Mouse (Mus musculus) embryonic stem cell, embryonic (primary cell): ENCODE measurements around the gene Ncan.

Experiments
- CTCF ChIA-PET, 4 experiments: fragments of 300-600 bp in 2 of 4; fragments of 350-600 bp in 2 of 4; sonication (Branson Sonifier 250); formaldehyde crosslinking; loops; one replicate each; lab custom pipeline; 2022; ENCODE audit warnings: inconsistent platforms in 2 of 4; lab: Charles Lee
- POLR2A ChIA-PET, 4 experiments: fragments of 300-600 bp in 2 of 4; fragments of 350-600 bp in 2 of 4; sonication (Branson Sonifier 250); formaldehyde crosslinking; loops; one replicate each; lab custom pipeline; 2022; ENCODE audit warnings: antibody characterized with exemption in 4 of 4, inconsistent platforms in 1 of 4; lab: Charles Lee

The Ncan gene

GRCm38 (mm10) chr8:70137890-70138289 is 17.2 kb upstream of the Ncan start:
- CTCF ChIA-PET: no interaction called here
- POLR2A ChIA-PET: interaction anchor here in 3 of 4 experiments (0.6 to 5.4 kb wide), 10 partner anchors 8 to 480 kb away, joined by 3 to 30 read pairs (median 13); partner anchors contain the start of genes Nr2c2ap (in 1 of the 3) and Tmem161a (in 1 of the 3)

GRCm38 (mm10) chr8:70136591-70136990 is 15.9 kb upstream of the Ncan start:
- ChIA-PET CTCF (no interaction called here), POLR2A (interaction anchor here in 3 of 4 experiments (0.6 to 2.1 kb wide), 10 partner anchors 8 to 76 kb away, joined by 3 to 12 read pairs (median 4); partner anchors contain the start of genes Ncan (in 1 of the 3) and Slc25a42 (in 1 of the 3))

- ChIA-PET CTCF (no interaction called here), POLR2A (interaction anchor here in 3 of 4 experiments (0.6 to 1.9 kb wide), 5 partner anchors 16 to 94 kb away, joined by 3 to 11 read pairs (median 3); no protein-coding TSS in a partner anchor)
These were observed 14.3 kb upstream of the Ncan start for GRCm38 (mm10) chr8:70134931-70135330.

- CTCF ChIA-PET: no interaction called here
- POLR2A ChIA-PET: interaction anchor here in 2 of 4 experiments (0.6 to 6.5 kb wide), 6 partner anchors 11 to 148 kb away, joined by 3 to 57 read pairs (median 4); no protein-coding TSS in a partner anchor
These were observed 13.4 kb upstream of the Ncan start for GRCm38 (mm10) chr8:70134086-70134485.

GRCm38 (mm10) chr8:70131166-70131883 is 10.7 kb upstream of the Ncan start, which contains the start of gene Nr2c2ap:
Gene Nr2c2ap, plus strand, starts transcription at chr8:70131333.
- ChIA-PET CTCF (interaction anchor here in 2 of 4 experiments (0.6 to 1.2 kb wide), 3 partner anchors 19 to 230 kb away, joined by 3 read pairs; no protein-coding TSS in a partner anchor), POLR2A (interaction anchor here in 3 of 4 experiments (0.7 to 6.5 kb wide), 39 partner anchors 9 to 396 kb away, joined by 3 to 57 read pairs (median 5); partner anchors contain the start of genes Slc25a42 (in 3 of the 3), Ncan (in 2 of the 3), Tmem161a (in 2 of the 3) and Borcs8 (in 1 of the 3))

GRCm38 (mm10) chr8:70130066-70130465 is 9.4 kb upstream of the Ncan start:
- POLR2A ChIA-PET: interaction anchor here in 3 of 4 experiments (0.6 to 6.5 kb wide), 52 partner anchors 9 to 409 kb away, joined by 3 to 57 read pairs (median 5); partner anchors contain the start of genes Borcs8 (in 3 of the 3), Ncan (in 3 of the 3), Rfxank (in 3 of the 3) and Slc25a42 (in 3 of the 3)
- CTCF ChIA-PET: interaction anchor here in 3 of 4 experiments (0.6 to 1.3 kb wide), 3 partner anchors 9 to 269 kb away, joined by 3 to 5 read pairs (median 3); partner anchors contain the start of gene Ncan (in 1 of the 3)

GRCm38 (mm10) chr8:70129309-70129952 is 8.8 kb upstream of the Ncan start:
- CTCF ChIA-PET: interaction anchor here in 2 of 4 experiments (0.6 to 1.3 kb wide), 2 partner anchors 9 to 19 kb away, joined by 3 to 5 read pairs; partner anchors contain the start of gene Ncan (in 1 of the 2)
- POLR2A ChIA-PET: interaction anchor here (0.5 to 6.5 kb wide), 47 partner anchors 8 to 638 kb away, joined by 3 to 57 read pairs (median 5); partner anchors contain the start of genes Slc25a42 (in 4 of the 4), Borcs8 (in 3 of the 4), Ncan (in 3 of the 4) and Rfxank (in 3 of the 4)

GRCm38 (mm10) chr8:70128435-70128834 is 7.8 kb upstream of the Ncan start:
- CTCF ChIA-PET: no interaction called here
- POLR2A ChIA-PET: interaction anchor here in 3 of 4 experiments (0.5 to 6.5 kb wide), 13 partner anchors 10 to 639 kb away, joined by 3 to 57 read pairs (median 8); partner anchors contain the start of genes Tmem161a (in 2 of the 3), Borcs8 (in 1 of the 3), Mef2b (in 1 of the 3) and Rfxank (in 1 of the 3)

- POLR2A ChIA-PET: interaction anchor here in 1 of 4 experiments (0.9 kb wide), 1 partner anchor 34 kb away, joined by 3 read pairs; no protein-coding TSS in a partner anchor
- CTCF ChIA-PET: interaction anchor here in 1 of 4 experiments (0.6 kb wide), 1 partner anchor 61 kb away, joined by 3 read pairs; no protein-coding TSS in a partner anchor
These were observed 4.3 kb upstream of the Ncan start for GRCm38 (mm10) chr8:70124992-70125391.

GRCm38 (mm10) chr8:70122863-70123262 is 2.2 kb upstream of the Ncan start:
- POLR2A ChIA-PET: no interaction called here
- CTCF ChIA-PET: interaction anchor here in 1 of 4 experiments (1.0 kb wide), 1 partner anchor 18 kb away, joined by 5 read pairs; no protein-coding TSS in a partner anchor

GRCm38 (mm10) chr8:70118726-70119700 is 1.7 kb downstream of the Ncan start:
- ChIA-PET POLR2A (interaction anchor here in 3 of 4 experiments (0.5 to 2.5 kb wide), 21 partner anchors 10 to 992 kb away, joined by 3 to 12 read pairs (median 3); partner anchors contain the start of genes Hapln4 (in 1 of the 3), Mau2 (in 1 of the 3), Nr2c2ap (in 1 of the 3) and Slc25a42 (in 1 of the 3)), CTCF (interaction anchor here in 1 of 4 experiments (1.1 to 2.6 kb wide), 4 partner anchors 14 to 77 kb away, joined by 3 to 14 read pairs (median 4); partner anchors contain the start of genes Borcs8 and Rfxank)

- ChIA-PET CTCF (interaction anchor here in 2 of 4 experiments (0.6 to 2.6 kb wide), 6 partner anchors 10 to 55 kb away, joined by 3 to 14 read pairs (median 3); partner anchors contain the start of genes Tm6sf2 (in 1 of the 2) and Tmem161a (in 1 of the 2)), POLR2A (interaction anchor here in 3 of 4 experiments (0.6 to 2.5 kb wide), 24 partner anchors 11 to 581 kb away, joined by 3 to 12 read pairs (median 3); partner anchors contain the start of genes Nr2c2ap (in 3 of the 3), Hapln4 (in 1 of the 3), Jund (in 1 of the 3) and Slc25a42 (in 1 of the 3))
These were observed 3.1 kb downstream of the Ncan start for GRCm38 (mm10) chr8:70117611-70118010.

GRCm38 (mm10) chr8:70114892-70115291 is 5.8 kb downstream of the Ncan start:
- POLR2A ChIA-PET: interaction anchor here in 1 of 4 experiments (1.2 kb wide), 1 partner anchor 15 kb away, joined by 3 read pairs; no protein-coding TSS in a partner anchor
- CTCF ChIA-PET: interaction anchor here in 1 of 4 experiments (0.7 kb wide), 1 partner anchor 10 kb away, joined by 3 read pairs; no protein-coding TSS in a partner anchor

- POLR2A ChIA-PET: interaction anchor here in 1 of 4 experiments (1.2 kb wide), 1 partner anchor 15 kb away, joined by 3 read pairs; no protein-coding TSS in a partner anchor
- CTCF ChIA-PET: interaction anchor here in 1 of 4 experiments (0.5 kb wide), 1 partner anchor 10 kb away, joined by 4 read pairs; no protein-coding TSS in a partner anchor
These were observed 6.2 kb downstream of the Ncan start for GRCm38 (mm10) chr8:70114488-70114887.

- ChIA-PET POLR2A (interaction anchor here (0.5 to 1.5 kb wide), 14 partner anchors 8 to 135 kb away, joined by 3 to 7 read pairs (median 4); partner anchors contain the start of genes Ncan (in 1 of the 4), Nr2c2ap (in 1 of the 4) and Slc25a42 (in 1 of the 4)), CTCF (interaction anchor here in 1 of 4 experiments (1.3 kb wide), 2 partner anchors 8 to 19 kb away, joined by 3 read pairs; partner anchors contain the start of genes Ncan and Nr2c2ap)
These were observed 8.2 kb downstream of the Ncan start for GRCm38 (mm10) chr8:70112401-70113016.
